Mouse (Mus musculus) C2C12 (cell line): Measurements from ENCODE around the gene Arhgef10l. TPM values are rescaled to one million over a fixed set of nuclear protein-coding genes. Genes with fewer than 3 reads are reported as not detected.

Experiments
- H3K27me3 ChIP-seq: one replicate; pipeline ENCODE4 v1.6.1; 2011; ENCODE audit not compliant: control insufficient read depth, insufficient read depth, insufficient read length
- H3K36me3 ChIP-seq: one replicate; pipeline ENCODE4 v1.6.1; 2011; ENCODE audit not compliant: control insufficient read depth, insufficient read depth
- H3K4me3 ChIP-seq: one replicate; pipeline ENCODE4 v1.5.1; 2011; ENCODE audit warnings: mild to moderate bottlenecking, control low read depth; ENCODE audit not compliant: poor library complexity, insufficient read depth, severe bottlenecking
- H3K79me2 ChIP-seq: one replicate; pipeline ENCODE4 v1.6.1; 2011; ENCODE audit not compliant: control insufficient read depth, insufficient read depth
- H3K79me3 ChIP-seq: one replicate; pipeline ENCODE4 v1.6.1; 2011; ENCODE audit warnings: low read depth, control low read depth
- H3ac ChIP-seq: one replicate; pipeline ENCODE3; 2011; ENCODE audit warnings: low read depth; ENCODE audit not compliant: control insufficient read depth, insufficient read length
- CEBPB ChIP-seq: IDR thresholded peaks from one replicate; pipeline ENCODE4 v1.6.1; 2011; ENCODE audit warnings: low read depth, mild to moderate bottlenecking, control low read depth, moderate library complexity
- CTCF ChIP-seq: IDR thresholded peaks from one replicate; pipeline ENCODE4 v1.5.1; 2011; ENCODE audit not compliant: control insufficient read depth, insufficient read depth, insufficient read length
- FOSL1 ChIP-seq: IDR thresholded peaks from one replicate; pipeline ENCODE4 v1.8.0; 2011; ENCODE audit warnings: mild to moderate bottlenecking, low read length; ENCODE audit not compliant: poor library complexity, insufficient read depth, severe bottlenecking
- MAX ChIP-seq: IDR thresholded peaks from one replicate; pipeline ENCODE4 v1.6.1; 2011; ENCODE audit warnings: mild to moderate bottlenecking, control low read depth
- MYOD1 ChIP-seq: IDR thresholded peaks from one replicate; pipeline ENCODE4 v1.6.1; 2011; ENCODE audit warnings: low read depth; ENCODE audit not compliant: control insufficient read depth, insufficient read length
- MYOG ChIP-seq: IDR thresholded peaks from one replicate; pipeline ENCODE4 v1.6.1; 2011; ENCODE audit not compliant: control insufficient read depth, insufficient read length; ENCODE audit errors: extremely low read depth
- USF1 ChIP-seq: IDR thresholded peaks from one replicate; pipeline ENCODE4 v1.6.1; 2011; ENCODE audit warnings: low read depth, mild to moderate bottlenecking, control low read depth, moderate library complexity
- long read RNA-seq, 2 experiments: library from polyadenylated mRNA; unstranded; transcript quantifications; one replicate each; pipeline ENCODE4 v2.0.0; 2019 to 2020
- polyA plus RNA-seq: library from polyadenylated mRNA; unstranded; fragments of >200 nt; fragmentation: generic; extraction: Trizol; gene quantifications from one replicate; pipeline ENCODE4 v1.2.1, GENCODE M21; 2012; ENCODE audit warnings: missing spikeins

Gene Arhgef10l
- 27.8 TPM for polyA plus RNA-seq
- long read RNA-seq, experiment 1, full-length matches to known transcripts: 1 of 17 reads
- long read RNA-seq, experiment 1, partial matches to known transcripts: 12 of 17 reads
- long read RNA-seq, experiment 1, other reads (novel, unspliced or antisense): 4 of 17 reads
- long read RNA-seq, experiment 2, full-length matches to known transcripts: 28 of 102 reads
- long read RNA-seq, experiment 2, partial matches to known transcripts: 26 of 102 reads
- long read RNA-seq, experiment 2, other reads (novel, unspliced or antisense): 48 of 102 reads

DNA sequence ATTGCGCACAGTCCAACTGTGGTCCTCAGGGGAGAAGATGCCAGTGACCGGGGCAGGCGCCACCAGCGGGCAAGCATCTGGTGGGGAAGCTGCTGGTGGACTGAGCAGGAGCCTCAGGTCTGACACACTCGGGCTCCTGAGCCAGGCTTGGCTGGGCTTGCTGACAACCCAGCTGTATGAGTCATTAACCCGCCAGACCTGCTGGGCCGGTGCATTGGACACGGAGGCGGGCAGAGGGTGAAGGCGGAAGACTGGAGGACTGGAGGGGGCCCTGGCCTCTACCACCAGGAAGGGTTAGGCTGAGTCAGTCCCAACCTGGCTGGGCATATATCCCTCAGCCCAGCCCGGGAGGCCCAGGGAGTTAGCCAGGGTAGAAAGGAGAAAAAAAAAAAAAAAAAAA, at the start of gene Arhgef10l:
Arhgef10l (minus strand) TSS at position 253 of the 400 bp plus-strand sequence.
- Histone ChIP-seq H3K4me3 (no peak within 1 kb of the TSS), H3K79me2 (no peaks in the 10 kb centered on the region), H3K27me3 (no peaks in the 10 kb centered on the region), H3K36me3 (no peaks in the 10 kb centered on the region), H3ac (no peak within 1 kb of the TSS), H3K79me3 (no peaks in the 10 kb centered on the region)
- TF ChIP-seq USF1 (no peak), FOSL1 (peak; percentile 52), MYOD1 (peak; percentile 18)

DNA sequence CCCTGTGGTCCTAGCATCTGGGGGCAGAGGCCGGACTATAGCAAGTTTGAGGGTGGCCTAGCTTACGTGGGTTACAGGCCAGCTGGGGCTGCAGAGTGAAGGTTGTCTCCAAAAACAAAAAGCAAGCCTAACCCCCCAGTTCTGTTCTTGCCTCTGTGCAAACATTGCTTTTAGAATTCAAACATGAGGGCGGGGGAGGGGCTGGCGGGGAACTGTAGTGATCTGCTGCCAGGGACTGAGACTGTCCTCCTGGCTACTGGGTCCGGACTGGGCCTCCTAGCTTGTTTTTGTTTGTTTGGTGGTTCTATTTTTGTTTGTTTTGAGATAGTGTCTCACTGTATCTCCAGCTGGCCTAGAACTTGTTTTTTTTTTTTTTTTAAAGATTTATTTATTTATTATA, 48.8 kb upstream of the Arhgef10l start:
- TF ChIP-seq USF1 (no peak), MAX (no peak), MYOG (no peak), MYOD1 (no peak), FOSL1 (no peak), CTCF (no peak), CEBPB (no peak)
- Histone ChIP-seq H3K79me2 (peaks cover 44% of the 10 kb centered on the region), H3K27me3 (no peaks in the 10 kb centered on the region), H3K36me3 (peaks cover 98% of the 10 kb centered on the region), H3K4me3 (no peak overlapping the region), H3K79me3 (peaks cover 14% of the 10 kb centered on the region), H3ac (no peak overlapping the region)

DNA sequence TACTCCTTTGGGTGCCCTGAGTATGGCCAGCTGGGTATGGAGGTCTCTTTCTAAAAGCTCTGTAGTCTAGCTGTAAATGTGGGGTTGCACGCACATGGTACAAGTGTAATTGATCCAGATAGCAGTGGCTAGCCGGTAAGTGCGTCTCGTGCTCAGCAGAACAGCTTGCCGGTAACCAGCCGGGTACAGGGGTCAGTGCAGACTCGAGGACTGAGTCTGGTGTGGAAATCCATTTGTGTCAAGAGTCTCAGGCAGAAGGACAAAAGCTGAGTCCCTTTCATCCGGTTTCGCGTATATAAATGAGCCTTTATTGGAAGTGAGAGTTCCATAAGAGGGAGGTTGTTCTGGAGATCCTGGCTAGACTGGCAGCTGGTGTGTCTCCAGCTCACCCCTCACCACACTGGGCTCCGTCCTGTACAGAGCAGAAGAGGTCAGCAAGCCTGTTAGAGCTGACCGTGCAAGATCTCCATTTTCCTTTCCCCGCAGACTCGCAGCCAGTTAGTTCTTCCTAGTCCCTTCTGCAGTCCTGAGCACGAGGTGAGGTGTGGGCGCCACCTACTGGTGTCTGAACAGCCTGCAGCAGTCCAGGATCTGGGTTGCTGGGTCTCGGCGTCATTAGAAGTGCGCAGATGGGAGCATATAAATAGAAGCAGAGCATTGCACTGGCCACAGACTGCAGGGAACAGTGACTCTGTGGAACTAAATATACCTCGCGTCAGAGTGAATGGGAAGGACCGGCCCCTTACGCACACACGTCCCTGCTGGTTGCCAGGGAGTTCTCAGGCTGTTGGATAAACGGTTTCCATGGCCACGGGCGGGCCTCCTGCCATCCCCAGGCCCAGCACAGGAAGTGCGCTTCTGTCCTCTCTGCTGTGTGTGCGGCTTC, 47.9 kb upstream of the Arhgef10l start:
- no peak overlapping the region for H3K4me3 ChIP-seq
- TF ChIP-seq MAX (peak; percentile 67), MYOG (no peak), USF1 (no peak), CTCF (peak; percentile 89)
- peaks cover 21% of the 10 kb centered on the region for H3K79me3 ChIP-seq
- H3K27me3 ChIP-seq: no peaks in the 10 kb centered on the region
- peaks cover 49% of the 10 kb centered on the region for H3K79me2 ChIP-seq
- H3K36me3 ChIP-seq: peaks cover 98% of the 10 kb centered on the region
- H3ac ChIP-seq: no peak overlapping the region

DNA sequence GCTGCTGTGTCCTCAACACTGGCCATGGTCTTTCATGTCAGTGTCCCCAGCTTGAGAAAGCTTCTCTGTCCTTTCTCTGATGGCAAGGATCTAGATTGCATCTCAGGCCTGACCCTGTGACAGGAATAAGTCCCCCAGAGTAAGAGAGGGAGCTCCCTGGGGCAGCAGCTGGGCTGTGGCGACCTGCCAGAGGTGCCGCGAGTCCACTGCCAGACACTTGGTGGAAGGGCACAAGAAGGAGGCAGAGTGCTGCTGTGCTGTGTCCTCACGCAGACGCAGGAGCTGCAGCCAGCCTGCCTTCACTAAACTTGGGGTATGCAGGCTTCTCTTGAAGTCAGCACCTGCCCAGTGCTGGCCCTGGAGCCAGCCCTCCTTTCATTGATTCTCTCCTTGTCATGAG, 45.5 kb upstream of the Arhgef10l start:
- peaks cover 97% of the 10 kb centered on the region for H3K36me3 ChIP-seq
- TF ChIP-seq FOSL1: no peak
- TF ChIP-seq CTCF: no peak
- TF ChIP-seq CEBPB: no peak
- no peak for TF ChIP-seq USF1
- no peak for TF ChIP-seq MYOD1
- no peak for TF ChIP-seq MAX
- no peak for TF ChIP-seq MYOG
- H3K4me3 ChIP-seq: no peak overlapping the region
- H3ac ChIP-seq: no peak overlapping the region
- peaks cover 39% of the 10 kb centered on the region for H3K79me3 ChIP-seq
- H3K27me3 ChIP-seq: no peaks in the 10 kb centered on the region
- peaks cover 69% of the 10 kb centered on the region for H3K79me2 ChIP-seq

DNA sequence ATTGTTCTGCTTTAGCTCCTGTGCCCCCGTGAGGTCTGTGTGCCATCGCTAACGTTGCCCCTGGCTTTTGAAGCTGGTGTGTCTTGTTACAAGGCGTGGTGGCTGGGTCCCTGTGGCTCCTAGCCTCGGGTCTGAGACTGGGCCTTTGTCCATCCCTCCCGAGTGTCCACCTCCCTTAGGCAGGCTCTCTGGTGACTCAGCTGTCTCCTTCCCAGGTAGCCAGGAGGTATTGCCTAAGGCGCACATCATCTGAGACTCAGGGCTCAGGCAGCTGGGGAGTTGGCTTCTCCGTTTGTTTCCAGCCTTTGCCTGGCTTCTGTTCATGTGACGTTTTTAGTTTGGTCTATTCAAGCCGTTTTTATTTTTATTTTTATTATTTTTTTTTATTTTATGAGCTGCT, 45.0 kb upstream of the Arhgef10l start:
- Histone ChIP-seq H3K79me3 (peaks cover 44% of the 10 kb centered on the region), H3K79me2 (peaks cover 69% of the 10 kb centered on the region), H3K27me3 (no peaks in the 10 kb centered on the region), H3K36me3 (peaks cover 97% of the 10 kb centered on the region), H3ac (no peak overlapping the region), H3K4me3 (no peak overlapping the region)
- no peak for TF ChIP-seq USF1

DNA sequence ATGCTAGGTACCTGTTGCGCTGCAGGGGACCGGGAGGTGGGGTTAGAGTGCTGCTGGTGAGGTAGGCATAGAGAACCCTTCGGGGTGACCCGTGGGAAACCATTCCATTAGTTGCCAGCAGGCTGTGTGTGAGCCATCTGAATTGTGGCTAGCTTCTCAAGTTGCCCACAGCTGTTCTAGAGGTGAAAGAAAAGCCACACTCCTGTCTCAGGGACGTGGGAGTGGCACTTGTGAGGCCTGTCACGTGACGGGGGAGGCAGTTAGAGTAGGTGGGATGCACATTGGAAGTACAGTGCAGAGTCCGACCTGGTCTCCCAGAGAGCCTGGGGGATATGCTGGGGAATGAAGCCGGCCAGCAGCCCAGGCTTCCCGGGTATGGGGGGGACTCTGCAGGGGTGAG, 43.8 kb upstream of the Arhgef10l start:
- TF ChIP-seq USF1: no peak
- no peak for TF ChIP-seq MYOG
- no peak for TF ChIP-seq CTCF
- TF ChIP-seq MAX: no peak
- TF ChIP-seq FOSL1: no peak
- TF ChIP-seq CEBPB: no peak
- TF ChIP-seq MYOD1: no peak
- H3K4me3 ChIP-seq: no peak overlapping the region
- no peaks in the 10 kb centered on the region for H3K27me3 ChIP-seq
- no peak overlapping the region for H3ac ChIP-seq
- H3K79me3 ChIP-seq: peaks cover 56% of the 10 kb centered on the region
- H3K36me3 ChIP-seq: peaks cover 97% of the 10 kb centered on the region
- peaks cover 74% of the 10 kb centered on the region for H3K79me2 ChIP-seq
